Mouse (Mus musculus) left cerebral cortex, postnatal 4 days (tissue): Measurements from ENCODE around the gene Scfd2. TPM values are rescaled to one million over a fixed set of nuclear protein-coding genes. Genes with fewer than 3 reads are reported as not detected.

Experiments used
- DNase-seq: peaks from one replicate; pipeline ENCODE4 v3.0.0-alpha.2; 2022
- intact Hi-C: fragments of 180-260 bp; cut with DNase I; formaldehyde crosslinking; loops from one replicate; pipeline ENCODE4 v1.15.1; 2025
- total RNA-seq, 2 experiments: library from RNA; stranded (reverse); gene quantifications; 2 replicates each; pipeline ENCODE4 v1.2.3; 2021

Gene Scfd2
- total RNA-seq, 2 experiments from 2014 or later, result 24.3 to 25.5 TPM

DNA sequence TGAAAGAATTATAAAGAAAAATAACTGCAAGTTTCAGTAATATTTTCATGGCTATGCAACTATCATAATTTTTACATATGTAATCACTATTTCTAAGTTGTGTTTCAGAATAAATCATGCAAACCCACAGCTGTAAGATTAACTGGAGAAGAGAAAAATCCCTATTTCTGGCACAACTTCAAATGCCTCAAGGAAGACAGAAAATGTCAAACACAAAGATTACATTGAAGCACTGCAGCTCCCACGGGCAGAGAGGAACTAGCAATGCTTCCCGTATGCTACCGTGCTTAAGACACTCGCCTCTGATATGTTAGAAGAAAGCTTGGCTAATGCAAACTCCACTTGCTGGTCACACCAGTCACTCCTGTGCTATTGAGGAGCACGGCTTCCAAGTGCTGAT is 151.5 kb downstream of the Scfd2 start:
- intact Hi-C loops, result no loop called here
- no peak for DNase-seq

- intact Hi-C loops, result no loop called here
- DNase-seq, result no peak
These were observed 164.9 kb downstream of the Scfd2 start for GRCm38 (mm10) chr5:74366710-74367101.

- DNase-seq, result no peak
- intact Hi-C loops, result no loop called here
These were observed 165.4 kb downstream of the Scfd2 start for GRCm38 (mm10) chr5:74365984-74366709.

- DNase-seq, result no peak
- intact Hi-C loops, result no loop called here
These were observed 166.2 kb downstream of the Scfd2 start for GRCm38 (mm10) chr5:74365408-74365807.

DNA sequence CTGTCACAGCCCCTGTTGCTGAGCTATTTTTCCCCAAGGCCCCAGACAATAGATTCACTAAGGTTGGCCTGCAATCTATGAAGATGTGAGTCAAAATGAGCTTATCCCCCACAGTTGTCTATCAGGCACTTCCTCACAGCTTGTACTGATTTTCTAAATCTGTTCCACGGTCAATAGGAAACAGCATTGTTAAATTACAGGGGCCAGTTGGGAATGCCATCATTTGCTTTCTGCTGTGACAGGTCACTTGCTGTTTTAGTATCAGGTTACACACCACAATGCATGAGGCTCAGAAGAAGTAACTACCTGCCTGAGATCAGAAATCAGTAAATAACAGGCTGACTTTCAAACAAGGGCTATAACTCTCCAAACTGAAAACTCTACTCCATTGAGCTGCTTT is 168.3 kb downstream of the Scfd2 start:
- intact Hi-C loops, result no loop called here
- DNase-seq, result no peak

DNA sequence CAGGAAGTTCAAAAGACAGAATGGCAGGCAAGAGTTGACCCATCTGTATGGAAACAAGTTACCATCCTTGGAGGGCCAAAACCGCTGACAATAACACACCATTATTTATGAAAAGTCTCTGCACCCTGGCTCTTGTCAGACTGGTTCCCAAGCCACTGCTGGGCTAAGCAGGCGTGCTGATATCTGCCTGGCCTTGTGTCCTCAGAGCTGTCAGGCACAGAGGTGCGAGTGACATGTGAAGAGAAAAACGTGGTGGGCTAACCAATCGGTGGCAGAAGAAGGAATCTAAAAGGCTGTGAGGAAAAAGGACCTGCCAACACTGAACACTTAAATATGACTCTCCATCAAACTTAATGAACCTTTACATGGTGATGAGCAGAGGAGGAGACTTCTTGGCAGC is 170.0 kb downstream of the Scfd2 start:
- intact Hi-C loops, result no loop called here

GRCm38 (mm10) chr5:74358033-74358432 is 173.5 kb downstream of the Scfd2 start:
- DNase-seq, result no peak
- intact Hi-C loops, result no loop called here

More for the DNA sequence above, 170.0 kb downstream of the Scfd2 start:
- no peak for DNase-seq

DNA sequence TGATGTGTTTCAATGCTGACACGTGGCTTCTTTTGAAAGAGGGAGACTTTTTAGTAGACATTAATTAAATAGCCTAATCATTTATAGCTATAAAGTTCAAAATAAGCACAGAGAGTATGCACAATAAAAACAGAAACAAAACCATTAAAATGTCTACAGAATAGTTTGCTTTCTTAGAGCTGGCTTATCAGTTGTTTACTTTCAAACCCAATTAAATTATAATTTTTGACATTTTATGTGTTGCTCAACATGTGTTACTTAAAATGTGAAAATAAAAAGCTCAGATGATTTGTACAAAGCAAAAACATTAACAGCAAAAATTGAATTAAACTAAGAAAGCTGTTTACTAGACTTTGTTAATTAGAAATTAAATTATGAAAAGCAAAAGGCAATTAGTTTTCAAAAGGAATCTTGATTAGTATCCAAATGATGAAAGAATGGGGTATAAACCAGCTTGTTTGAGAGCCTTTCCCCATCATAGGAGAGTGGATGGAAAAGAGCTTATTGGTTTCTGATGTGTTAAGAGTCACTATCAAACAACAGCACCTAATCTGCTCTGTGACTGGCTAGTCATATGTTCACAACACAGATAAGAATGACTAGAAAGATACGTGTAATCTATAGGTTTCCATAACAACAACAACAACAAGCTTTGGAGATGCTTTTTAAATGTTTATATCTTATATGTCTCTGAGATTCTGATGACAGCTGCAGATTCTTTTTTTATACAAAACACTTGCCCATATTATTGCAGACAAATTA is 176.0 kb downstream of the Scfd2 start:
- no peak for DNase-seq
- intact Hi-C loops, result no loop called here

GRCm38 (mm10) chr5:74350909-74351308 is 180.7 kb downstream of the Scfd2 start:
- DNase-seq, result no peak
- intact Hi-C loops, result no loop called here

- DNase-seq, result no peak
- intact Hi-C loops, result no loop called here
These were observed 183.3 kb downstream of the Scfd2 start for GRCm38 (mm10) chr5:74348079-74348870.

GRCm38 (mm10) chr5:74343045-74343444 is 188.5 kb downstream of the Scfd2 start:
- intact Hi-C loops, result no loop called here
- no peak for DNase-seq

GRCm38 (mm10) chr5:74342557-74342956 is 189.0 kb downstream of the Scfd2 start:
- DNase-seq, result no peak
- intact Hi-C loops, result no loop called here

- intact Hi-C loops, result no loop called here
- DNase-seq, result peak; percentile 57
These were observed 194.1 kb downstream of the Scfd2 start for GRCm38 (mm10) chr5:74337491-74337890.

GRCm38 (mm10) chr5:74336780-74337179 is 194.8 kb downstream of the Scfd2 start:
- DNase-seq, result peak; percentile 88
- intact Hi-C loops, result no loop called here

DNA sequence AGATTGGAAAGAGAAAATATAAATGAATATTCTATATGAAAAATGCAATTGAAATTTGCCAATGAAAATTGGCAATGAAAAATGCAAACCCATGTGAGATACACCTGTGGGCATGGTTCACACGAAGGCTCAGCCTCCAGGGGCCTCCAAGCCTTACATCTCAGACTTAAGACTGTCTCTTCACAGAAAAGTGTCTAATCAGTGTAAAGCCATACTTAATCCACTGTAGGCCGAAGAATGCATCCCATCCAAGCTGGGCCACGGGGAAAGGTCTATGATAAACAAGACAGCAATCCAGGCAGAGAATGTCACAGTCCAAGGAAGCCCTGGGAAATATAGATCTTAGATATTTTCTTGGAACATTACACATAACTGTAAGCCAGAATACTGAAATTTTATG is 198.3 kb downstream of the Scfd2 start:
- no peak for DNase-seq
- intact Hi-C loops, result no loop called here

DNA sequence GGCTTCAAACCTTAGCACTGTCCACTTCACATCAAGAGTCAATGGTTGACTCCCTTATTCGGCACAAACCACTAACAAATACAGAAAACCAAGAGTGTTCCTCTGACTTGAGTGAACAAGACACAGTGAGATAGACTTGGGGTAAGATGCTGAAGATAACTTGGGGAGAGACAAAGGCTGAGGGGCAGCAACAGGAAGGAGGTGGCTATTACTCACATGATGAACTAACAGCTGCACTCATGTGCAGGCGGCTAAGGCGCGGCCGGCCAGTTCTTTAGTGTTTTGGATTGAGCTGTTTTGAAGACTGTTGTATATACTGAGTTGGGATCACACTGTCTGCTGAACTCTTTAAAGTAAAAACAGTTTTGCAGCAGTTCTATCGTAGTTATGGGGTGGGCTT is 205.3 kb downstream of the Scfd2 start:
- DNase-seq, result no peak
- intact Hi-C loops, result no loop called here

DNA sequence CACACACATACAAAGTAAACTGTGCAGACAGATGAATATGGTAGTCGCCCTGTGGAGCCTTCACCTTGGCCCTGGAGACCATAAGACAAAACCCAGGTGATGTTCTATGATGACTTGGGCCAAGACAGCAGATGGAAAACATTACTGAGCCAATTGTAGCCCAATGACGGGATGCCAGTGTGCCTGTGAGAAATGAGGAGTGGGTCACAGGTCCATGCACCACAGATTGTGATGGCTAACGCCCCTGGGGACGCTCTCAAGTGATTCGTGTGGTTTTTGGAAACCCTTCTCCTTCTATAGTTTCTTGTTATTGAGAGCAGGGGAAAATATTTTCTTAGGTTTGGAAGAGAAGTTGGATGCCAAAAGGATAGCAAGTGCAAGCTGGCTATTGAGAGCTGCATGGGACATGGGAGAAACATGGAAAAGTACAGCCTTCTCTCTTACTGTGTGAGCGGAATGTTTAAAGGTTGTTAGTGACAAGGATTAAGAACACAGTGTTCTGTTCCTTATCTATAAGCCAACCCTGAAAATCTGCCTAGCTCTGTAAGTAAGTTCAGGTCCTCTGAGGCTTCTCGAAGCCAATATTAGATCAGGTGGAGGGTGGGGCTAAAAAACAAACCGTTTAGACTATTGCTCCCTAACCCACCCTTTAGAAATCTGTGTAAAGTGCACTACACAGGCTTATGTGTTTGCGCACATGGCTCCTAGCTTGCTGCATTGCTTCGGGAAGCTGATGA is 210.4 kb downstream of the Scfd2 start:
- intact Hi-C loops, result no loop called here
- no peak for DNase-seq

DNA sequence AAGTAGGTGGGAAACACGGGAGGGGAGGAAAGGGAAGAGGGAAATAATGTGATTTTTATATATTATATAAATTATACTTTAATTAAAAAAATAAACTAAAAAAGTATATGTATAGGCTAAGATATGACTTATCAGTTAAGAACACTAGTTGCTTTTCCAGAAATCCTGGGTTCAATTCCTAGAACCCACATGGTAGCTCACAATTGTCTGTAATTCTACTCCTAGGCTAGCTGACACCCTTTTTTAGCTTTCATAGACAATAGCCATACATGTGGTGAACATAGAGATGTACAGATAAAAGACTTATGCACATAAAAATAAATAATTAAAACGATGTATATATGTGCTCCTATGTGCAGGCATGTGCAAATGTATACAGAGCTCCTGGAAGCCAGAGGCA is 212.0 kb downstream of the Scfd2 start:
- intact Hi-C loops, result loop anchor here (10.0 kb wide), 1 partner anchor 825 kb away; no protein-coding TSS in a partner anchor

DNA sequence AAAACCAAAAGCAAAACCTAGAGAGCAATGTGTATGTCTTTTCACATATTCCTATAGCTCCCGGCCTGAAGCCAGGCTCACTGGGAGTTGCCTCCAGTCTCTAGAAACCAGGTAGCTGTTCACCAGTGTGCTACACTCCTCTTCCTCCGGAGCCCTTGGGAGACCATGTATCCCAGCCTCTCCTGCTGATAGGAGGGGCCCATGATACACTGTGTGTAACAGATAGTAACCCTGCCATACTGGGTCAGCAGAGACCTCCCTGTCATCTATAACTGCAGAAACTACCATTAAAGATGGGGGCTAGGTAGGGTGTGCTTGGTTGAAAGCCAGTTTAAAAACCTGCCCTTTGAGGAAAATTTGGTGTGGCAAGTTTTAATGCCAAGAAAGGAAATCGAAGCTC is 214.4 kb downstream of the Scfd2 start:
- intact Hi-C loops, result loop anchor here (10.0 kb wide), 1 partner anchor 828 kb away; no protein-coding TSS in a partner anchor

More for the DNA sequence above, 212.0 kb downstream of the Scfd2 start:
- DNase-seq, result no peak

GRCm38 (mm10) chr5:74316333-74316945 is 215.1 kb downstream of the Scfd2 start:
- intact Hi-C loops, result loop anchor here (10.0 kb wide), 1 partner anchor 828 kb away; no protein-coding TSS in a partner anchor
- no peak for DNase-seq

More for the DNA sequence above, 214.4 kb downstream of the Scfd2 start:
- no peak for DNase-seq
